Mouse (Mus musculus) thymus, postnatal 10 days (tissue): ENCODE data around the gene Hist1h2ba.

Experiments
- DNase-seq, 2 experiments: peaks; one replicate each; pipeline ENCODE4 v3.0.0; 2021; ENCODE audit warnings: low spot score in 2 of 2

Gene Hist1h2ba

GRCm38 (mm10) chr13:23933421-23934210 lies at the start of gene Hist1h2ba:
Gene Hist1h2ba (minus strand): TSS chr13:23934156.
- no peak for DNase-seq

GRCm38 (mm10) chr13:23972271-23972670 lies 38.3 kb upstream of the Hist1h2ba start:
- no peak for DNase-seq

- no peak for DNase-seq
These were observed 37.9 kb upstream of the Hist1h2ba start for GRCm38 (mm10) chr13:23971870-23972269.

- DNase-seq = no peak
These were observed 31.0 kb upstream of the Hist1h2ba start for GRCm38 (mm10) chr13:23964909-23965308.

- no peak for DNase-seq
These were observed 25.8 kb upstream of the Hist1h2ba start for GRCm38 (mm10) chr13:23959776-23960175.

- DNase-seq = peak in 1 of 2 experiments; percentile 23
These were observed 17.0 kb upstream of the Hist1h2ba start for GRCm38 (mm10) chr13:23950928-23951327.

- no peak for DNase-seq
These were observed 15.7 kb upstream of the Hist1h2ba start for GRCm38 (mm10) chr13:23949484-23950246.

- no peak for DNase-seq
These were observed 12.3 kb upstream of the Hist1h2ba start for GRCm38 (mm10) chr13:23946254-23946653.

GRCm38 (mm10) chr13:23942861-23943260 lies 8.9 kb upstream of the Hist1h2ba start:
- no peak for DNase-seq

GRCm38 (mm10) chr13:23940291-23940690 lies 6.3 kb upstream of the Hist1h2ba start:
- no peak for DNase-seq

GRCm38 (mm10) chr13:23938699-23939098 lies 4.7 kb upstream of the Hist1h2ba start:
- no peak for DNase-seq

- DNase-seq = no peak
These were observed 210 bp upstream of the Hist1h2ba start, which contains the start of gene Hist1h2aa for GRCm38 (mm10) chr13:23934211-23934520. Gene Hist1h2aa (plus strand): TSS chr13:23934462.

GRCm38 (mm10) chr13:23930904-23931303 lies 3.1 kb downstream of the Hist1h2ba start:
- DNase-seq = no peak

- no peak for DNase-seq
These were observed 3.5 kb downstream of the Hist1h2ba start for GRCm38 (mm10) chr13:23930461-23930860.

GRCm38 (mm10) chr13:23928637-23929036 lies 5.3 kb downstream of the Hist1h2ba start:
- DNase-seq = no peak

- no peak for DNase-seq
These were observed 8.2 kb downstream of the Hist1h2ba start for GRCm38 (mm10) chr13:23925792-23926191.

- DNase-seq = no peak
These were observed 16.3 kb downstream of the Hist1h2ba start for GRCm38 (mm10) chr13:23917674-23918073.

- DNase-seq = no peak
These were observed 17.8 kb downstream of the Hist1h2ba start for GRCm38 (mm10) chr13:23916132-23916531.

GRCm38 (mm10) chr13:23914376-23915167 lies 19.4 kb downstream of the Hist1h2ba start, which contains the start of gene Slc17a4:
Gene Slc17a4 (minus strand): TSS chr13:23915009.
- DNase-seq = no peak

GRCm38 (mm10) chr13:23913791-23914306 lies 20.1 kb downstream of the Hist1h2ba start:
- no peak for DNase-seq

- DNase-seq = no peak
These were observed 22.6 kb downstream of the Hist1h2ba start for GRCm38 (mm10) chr13:23911335-23911734.

GRCm38 (mm10) chr13:23910121-23910520 lies 23.8 kb downstream of the Hist1h2ba start:
- DNase-seq = peak in 1 of 2 experiments; percentile 7
